Mouse (Mus musculus) forebrain, postnatal 0 days (tissue): Measurements from ENCODE around the gene Msln. TPM values are rescaled to one million over a fixed set of nuclear protein-coding genes. Genes with fewer than 3 reads are reported as not detected.

Experiments
- ATAC-seq: fragments of 200-750 bp; cut with Nextera tagmentation; 2 replicates; pipeline ENCODE4 v1.8.0; 2017; ENCODE audit warnings: mild to moderate bottlenecking, moderate library complexity
- DNase-seq: peaks from one replicate; pipeline ENCODE4 v3.0.0-alpha.2; 2015
- H3K27ac ChIP-seq: fragments of 300-500 bp; sonication (generic); 2 replicates; pipeline ENCODE4 v1.5.1; 2014; ENCODE audit warnings: low read depth, mild to moderate bottlenecking, antibody characterized with exemption, low read length, moderate library complexity, mixed read lengths
- H3K27me3 ChIP-seq: fragments of 300-500 bp; sonication (generic); 2 replicates; pipeline ENCODE4 v1.6.1; 2014; ENCODE audit warnings: mild to moderate bottlenecking, low read length, mixed read lengths; ENCODE audit not compliant: insufficient read depth
- H3K36me3 ChIP-seq: fragments of 300-500 bp; sonication (generic); 2 replicates; pipeline ENCODE4 v1.6.1; 2014; ENCODE audit warnings: mild to moderate bottlenecking, moderate library complexity; ENCODE audit not compliant: insufficient read depth
- H3K4me1 ChIP-seq: fragments of 300-500 bp; sonication (generic); 2 replicates; pipeline ENCODE4 v1.6.1; 2014; ENCODE audit warnings: antibody characterized with exemption; ENCODE audit not compliant: insufficient read depth
- H3K4me2 ChIP-seq: fragments of 300-500 bp; sonication (generic); 2 replicates; pipeline ENCODE4 v1.6.1; 2014; ENCODE audit warnings: low read depth, mild to moderate bottlenecking, moderate library complexity
- H3K4me3 ChIP-seq: fragments of 300-500 bp; sonication (generic); 2 replicates; pipeline ENCODE4 v1.5.1; 2014; ENCODE audit warnings: low read depth, low read length, mixed read lengths
- H3K9ac ChIP-seq: fragments of 300-500 bp; sonication (generic); 2 replicates; pipeline ENCODE4 v1.6.1; 2014; ENCODE audit warnings: mild to moderate bottlenecking
- H3K9me3 ChIP-seq: fragments of 300-500 bp; sonication (generic); 2 replicates; pipeline ENCODE4 v1.6.1; 2016; ENCODE audit warnings: low read length
- CTCF ChIP-seq: sonication (generic); IDR thresholded peaks from 2 replicates; pipeline ENCODE4 v1.5.1; 2016; ENCODE audit warnings: antibody characterized with exemption, control low read depth, low read depth
- WGBS: fragments of 180-500 bp; shearing (Covaris S2); extraction: QIAGEN DNeasy Blood & Tissue Kit; methylation state at CpG from one replicate; pipeline ENCODE4 v1.1.7; 2014; 5-methylcytosine and 5-hydroxymethylcytosine counted together
- polyA plus RNA-seq: library from polyadenylated mRNA; unstranded; fragments of >200 nt; fragmentation: Nextera tagmentation; extraction: Ambion mirVana; gene quantifications from 2 replicates; pipeline ENCODE4 v1.2.1, GENCODE M21; 2015
- total RNA-seq: library from RNA; depleted of rRNA; stranded (reverse); fragments of >200 nt; gene quantifications from 2 replicates; pipeline ENCODE4 v1.2.3, GENCODE M21; 2014

Gene Msln
- total and polyA plus RNA-seq, 2 experiments from 2014 or later, result 1.3 to 4.0 TPM

DNA sequence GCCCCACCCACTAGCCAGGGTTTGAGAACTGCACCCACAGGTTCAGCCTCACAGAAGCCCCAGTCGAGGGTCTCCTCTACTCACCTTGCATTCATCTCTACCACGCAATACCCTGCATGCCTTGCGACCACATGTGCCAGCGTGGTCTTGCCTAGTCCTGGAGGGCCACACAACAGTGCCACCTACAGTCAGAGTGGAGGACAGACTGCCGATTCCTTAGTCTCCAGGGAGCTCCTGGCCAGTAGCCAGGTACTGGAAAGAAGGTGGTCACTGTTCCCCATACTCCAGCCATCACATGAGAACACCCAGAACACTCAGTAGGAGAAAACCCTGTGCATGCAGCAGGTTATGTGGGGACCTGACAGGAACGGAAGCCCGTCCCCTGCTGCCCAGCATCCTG lies 30.3 kb downstream of the Msln start:
- H3K9me3 ChIP-seq, result no peaks in the 10 kb centered on the region
- H3K4me2 ChIP-seq, result no peak overlapping the region
- peaks cover 13% of the 10 kb centered on the region; the same call in 1 of the 2 replicates for H3K4me1 ChIP-seq
- H3K27ac ChIP-seq, result no peak overlapping the region
- ATAC-seq (no peak), DNase-seq (no peak)
- H3K4me3 ChIP-seq, result no peak overlapping the region
- no peak overlapping the region for H3K9ac ChIP-seq
- WGBS, result 77% methylated on average over 7 of the region's 7 CpGs
- no peaks in the 10 kb centered on the region for H3K36me3 ChIP-seq
- no peaks in the 10 kb centered on the region for H3K27me3 ChIP-seq
- TF ChIP-seq CTCF, result peak; percentile 44

- H3K27ac ChIP-seq, result no peak overlapping the region
- H3K27me3 ChIP-seq, result no peaks in the 10 kb centered on the region
- no peak for TF ChIP-seq CTCF
- DNase-seq (no peak), ATAC-seq (no peak)
- no peak overlapping the region for H3K4me2 ChIP-seq
- H3K4me3 ChIP-seq, result no peak overlapping the region
- no peaks in the 10 kb centered on the region for H3K36me3 ChIP-seq
- H3K9ac ChIP-seq, result no peak overlapping the region
- WGBS, result 96% methylated on average over 19 of the region's 19 CpGs
- peaks cover 10% of the 10 kb centered on the region; the same call in 1 of the 2 replicates for H3K4me1 ChIP-seq
- no peaks in the 10 kb centered on the region for H3K9me3 ChIP-seq
These were observed 30.7 kb downstream of the Msln start for GRCm38 (mm10) chr17:25723470-25723869.

GRCm38 (mm10) chr17:25721476-25721875 lies 32.7 kb downstream of the Msln start:
- WGBS, result 92% methylated on average over 5 of the region's 5 CpGs
- no peak for DNase-seq

GRCm38 (mm10) chr17:25717691-25718090 lies 36.5 kb downstream of the Msln start:
- 10% methylated on average over 6 of the region's 6 CpGs for WGBS
- no peak for DNase-seq
- H3K4me3 ChIP-seq, result peak overlapping the region; percentile 42
- H3K4me1 ChIP-seq, result no peaks in the 10 kb centered on the region
- no peak for ATAC-seq
- no peaks in the 10 kb centered on the region for H3K36me3 ChIP-seq
- peak overlapping the region; percentile 79 for H3K4me2 ChIP-seq
- no peak overlapping the region for H3K27ac ChIP-seq
- peaks cover 10% of the 10 kb centered on the region for H3K27me3 ChIP-seq
- H3K9ac ChIP-seq, result peak overlapping the region; percentile 50
- TF ChIP-seq CTCF, result no peak
- H3K9me3 ChIP-seq, result no peaks in the 10 kb centered on the region

More at GRCm38 (mm10) chr17:25721476-25721875, 32.7 kb downstream of the Msln start:
- TF ChIP-seq CTCF, result no peak
- Histone ChIP-seq H3K4me3 (no peak overlapping the region), H3K4me1 (no peaks in the 10 kb centered on the region), H3K4me2 (no peak overlapping the region), H3K27ac (no peak overlapping the region), H3K9me3 (no peaks in the 10 kb centered on the region), H3K27me3 (peaks cover 6% of the 10 kb centered on the region), H3K9ac (no peak overlapping the region), H3K36me3 (no peaks in the 10 kb centered on the region)
- no peak for ATAC-seq

- H3K36me3 ChIP-seq, result no peaks in the 10 kb centered on the region
- H3K4me2 ChIP-seq, result peak within 1 kb of the TSS; percentile 79
- 0 out of 2 replicates have a peak, but pooled peaks have one; percentile 34 for ATAC-seq
- H3K9me3 ChIP-seq, result no peaks in the 10 kb centered on the region
- no peaks in the 10 kb centered on the region for H3K4me1 ChIP-seq
- no peak within 1 kb of the TSS for H3K27ac ChIP-seq
- 2% methylated on average over 45 of the region's 45 CpGs for WGBS
- no peak for TF ChIP-seq CTCF
- DNase-seq, result no peak
- H3K9ac ChIP-seq, result peak within 1 kb of the TSS; percentile 50
- H3K4me3 ChIP-seq, result peak within 1 kb of the TSS; percentile 42
- H3K27me3 ChIP-seq, result peaks cover 10% of the 10 kb centered on the region
These were observed 37.2 kb downstream of the Msln start, which contains the start of gene Gng13 for GRCm38 (mm10) chr17:25716711-25717637. Gene Gng13, plus strand, starts transcription at chr17:25717171.

- Histone ChIP-seq H3K36me3 (no peaks in the 10 kb centered on the region), H3K9ac (no peak overlapping the region), H3K27me3 (peaks cover 10% of the 10 kb centered on the region), H3K4me2 (no peak overlapping the region), H3K4me1 (no peaks in the 10 kb centered on the region), H3K9me3 (no peaks in the 10 kb centered on the region), H3K27ac (no peak overlapping the region), H3K4me3 (no peak overlapping the region)
- TF ChIP-seq CTCF, result no peak
- 8% methylated on average over 6 of the region's 6 CpGs for WGBS
- ATAC-seq (no peak), DNase-seq (no peak)
These were observed 38.0 kb downstream of the Msln start for GRCm38 (mm10) chr17:25716130-25716529.

DNA sequence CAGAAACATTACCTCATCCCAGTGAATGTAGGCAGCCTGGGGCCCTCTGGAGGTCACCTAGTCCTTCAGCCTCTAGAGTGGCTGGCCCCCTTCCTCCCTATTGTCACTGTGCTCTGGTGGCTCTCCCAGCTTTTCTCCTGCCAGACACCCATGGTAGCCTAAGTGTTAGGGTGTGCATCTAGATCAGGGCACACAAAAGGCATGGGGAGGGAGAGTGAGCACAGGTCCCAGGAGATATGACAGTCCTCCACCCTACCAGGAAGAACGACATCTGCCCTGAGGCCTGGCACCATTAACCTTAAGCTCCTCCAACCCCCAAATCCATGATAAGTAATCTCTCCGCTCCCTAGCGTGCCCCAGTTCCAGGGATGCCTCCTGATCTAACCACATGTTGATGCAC lies 38.6 kb downstream of the Msln start:
- DNase-seq (no peak), ATAC-seq (no peak)
- Histone ChIP-seq H3K4me3 (no peak overlapping the region), H3K4me1 (no peaks in the 10 kb centered on the region), H3K9me3 (no peaks in the 10 kb centered on the region), H3K27me3 (peaks cover 10% of the 10 kb centered on the region), H3K27ac (no peak overlapping the region), H3K4me2 (no peak overlapping the region), H3K36me3 (no peaks in the 10 kb centered on the region), H3K9ac (no peak overlapping the region)
- 63% methylated on average over 3 of the region's 3 CpGs for WGBS
- no peak for TF ChIP-seq CTCF
